Comparison of ENCODE assay signal across 7 mouse cellular contexts in the genomic region with DNA sequence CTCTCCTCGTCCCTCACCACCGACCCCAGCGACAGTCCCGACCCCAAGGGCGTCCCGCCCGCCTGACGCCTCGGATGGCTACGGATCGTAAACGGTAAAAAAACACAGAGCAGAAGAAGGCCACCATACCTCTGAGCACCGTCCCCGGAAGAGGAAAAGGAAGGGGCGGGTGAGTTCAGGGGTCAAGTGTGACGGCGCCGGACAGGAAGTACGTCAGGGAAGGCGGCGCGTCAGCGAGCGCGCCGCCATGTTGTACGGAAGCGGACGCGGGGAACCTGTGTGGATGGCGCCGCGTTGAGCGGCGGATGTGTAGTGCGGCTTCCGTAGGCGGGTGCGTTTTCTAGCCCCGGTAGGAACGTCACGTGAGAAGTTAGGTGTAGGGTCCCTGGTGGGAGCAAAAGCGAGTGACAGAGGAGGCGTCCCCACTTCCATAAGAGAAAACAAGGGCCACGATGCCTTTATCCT. TPM values are rescaled to one million over a fixed set of nuclear protein-coding genes. Genes with fewer than 3 reads are reported as not detected.
A peak's percentile ranks its signal among the peaks of the same experiment; 100 is the strongest.
DNase-seq lines count a peak whose midpoint lies in the region; ATAC-seq and TF ChIP-seq lines count a peak whose summit lies in the region.

A gene (minus strand): TSS at position 210 of the 465 bp plus-strand sequence.

- H3K9me3 ChIP-seq in embryonic facial prominence, embryonic 10.5 days, result no peaks in the 10 kb centered on the region
- no peaks in the 10 kb centered on the region for H3K9me3 ChIP-seq in intestine, postnatal 0 days (ENCODE audit: control insufficient read depth)
- no peaks in the 10 kb centered on the region for H3K9me3 ChIP-seq in midbrain, embryonic 12.5 days

- DNase-seq in adrenal gland, postnatal 10 days, result peak; percentile 96
- peak; percentile 96 for DNase-seq in embryonic facial prominence, embryonic 10.5 days (ENCODE audit: low spot score)
- peak; percentile 44 for DNase-seq in gonadal fat pad, adult 2 months (ENCODE audit: low read depth)
- DNase-seq in left cerebral cortex, postnatal 4 days, result peak; percentile 94

- peaks cover 27% of the 10 kb centered on the region for H3K4me1 ChIP-seq in embryonic facial prominence, embryonic 10.5 days
- 0 out of 2 replicates have a peak, but pooled peaks cover 11% of the 10 kb centered on the region for H3K4me1 ChIP-seq in intestine, postnatal 0 days (replicated peaks; ENCODE audit: control insufficient read depth, insufficient read depth, low read length)
- H3K4me1 ChIP-seq in midbrain, embryonic 12.5 days, result peaks cover 21% of the 10 kb centered on the region
- H3K4me1 ChIP-seq in small intestine, adult 2 months (ENCODE audit: control insufficient read depth, insufficient read depth, insufficient read length, low read length), result peaks cover 5% of the 10 kb centered on the region; the same call in 1 of the 2 replicates

- peak; percentile 87 for TF ChIP-seq POLR2A in small intestine, adult 2 months (IDR thresholded peaks at IDR 0.05; ENCODE audit: low read depth, low read length)

- peak within 1 kb of the TSS; percentile 93 for H3K9ac ChIP-seq in intestine, postnatal 0 days (ENCODE audit: low read depth, low read length)
- peak within 1 kb of the TSS; percentile 89 for H3K9ac ChIP-seq in midbrain, embryonic 12.5 days (replicated peaks)

- peak within 1 kb of the TSS; percentile 97 for H3K27ac ChIP-seq in embryonic facial prominence, embryonic 10.5 days (replicated peaks)
- H3K27ac ChIP-seq in intestine, postnatal 0 days (ENCODE audit: low read depth, low read length), result peak within 1 kb of the TSS; percentile 85
- peak within 1 kb of the TSS; percentile 91 for H3K27ac ChIP-seq in midbrain, embryonic 12.5 days (replicated peaks)
- peak within 1 kb of the TSS; percentile 36 for H3K27ac ChIP-seq in small intestine, adult 2 months (ENCODE audit: insufficient read depth, low read depth, low read length)

- H3K4me2 ChIP-seq in intestine, postnatal 0 days (replicated peaks; ENCODE audit: low read depth), result peak within 1 kb of the TSS; percentile 77
- H3K4me2 ChIP-seq in midbrain, embryonic 12.5 days (replicated peaks), result peak within 1 kb of the TSS; percentile 72

- H3K27me3 ChIP-seq in embryonic facial prominence, embryonic 10.5 days (replicated peaks; ENCODE audit: low read depth, poor library complexity, severe bottlenecking), result no peaks in the 10 kb centered on the region
- H3K27me3 ChIP-seq in intestine, postnatal 0 days (replicated peaks; ENCODE audit: control insufficient read depth, insufficient read depth, low read length), result no peaks in the 10 kb centered on the region
- no peaks in the 10 kb centered on the region for H3K27me3 ChIP-seq in midbrain, embryonic 12.5 days
- no peaks in the 10 kb centered on the region for H3K27me3 ChIP-seq in small intestine, adult 2 months (ENCODE audit: control insufficient read depth, insufficient read depth, low read length)

- 0 out of 2 replicates have a peak, but pooled peaks have one; percentile 10 for TF ChIP-seq CTCF in intestine, postnatal 0 days (IDR thresholded peaks at IDR 0.05; ENCODE audit: low read depth)
- TF ChIP-seq CTCF in small intestine, adult 2 months (IDR thresholded peaks at IDR 0.05; ENCODE audit: extremely low read depth, insufficient read length, insufficient replicate concordance, low read depth, low read length), result no peak

- H3K36me3 ChIP-seq in embryonic facial prominence, embryonic 10.5 days (replicated peaks), result peaks cover 39% of the 10 kb centered on the region
- H3K36me3 ChIP-seq in intestine, postnatal 0 days (ENCODE audit: control insufficient read depth, insufficient read depth), result peaks cover 36% of the 10 kb centered on the region
- H3K36me3 ChIP-seq in midbrain, embryonic 12.5 days, result peaks cover 36% of the 10 kb centered on the region
- H3K36me3 ChIP-seq in small intestine, adult 2 months (ENCODE audit: control insufficient read depth, insufficient read depth, low read length), result peaks cover 37% of the 10 kb centered on the region

- WGBS in embryonic facial prominence, embryonic 10.5 days, result under 1% methylated on average over 45 of the region's 45 CpGs
- WGBS in intestine, postnatal 0 days, result under 1% methylated on average over 45 of the region's 45 CpGs
- WGBS in midbrain, embryonic 12.5 days, result under 1% methylated on average over 45 of the region's 45 CpGs
- WGBS in small intestine, adult 2 months, result under 1% methylated on average over 45 of the region's 45 CpGs

- ATAC-seq in intestine, postnatal 0 days, result peak; percentile 99
- peak; percentile 99 for ATAC-seq in midbrain, embryonic 12.5 days (ENCODE audit: low FRiP score, low read depth)

- intact Hi-C loops in left cerebral cortex, postnatal 4 days (cut with DNase I), result no loop called here

- peak within 1 kb of the TSS; percentile 98 for H3K4me3 ChIP-seq in embryonic facial prominence, embryonic 10.5 days
- peak within 1 kb of the TSS; percentile 95 for H3K4me3 ChIP-seq in intestine, postnatal 0 days (ENCODE audit: low read depth, low read length)
- H3K4me3 ChIP-seq in midbrain, embryonic 12.5 days, result peak within 1 kb of the TSS; percentile 89
- H3K4me3 ChIP-seq in small intestine, adult 2 months (ENCODE audit: low read depth, low read length), result peak within 1 kb of the TSS; percentile 93

RNA-seq across cellular contexts. Expression of the gene that starts here (rescaled TPM):
- total RNA-seq in adrenal gland, postnatal 10 days (2021), result 100 to 1,000 TPM; 787 to 809 TPM
- 961 and 964 TPM in 2 replicates for polyA plus RNA-seq in embryonic facial prominence, embryonic 10.5 days (2016; fragmentation: Nextera tagmentation; extraction: Ambion mirVana)
- 1,758 and 2,231 TPM in 2 replicates for polyA plus RNA-seq in gonadal fat pad, adult 2 months (2012; rRNA removed)
- 579 and 584 TPM in 2 replicates for polyA plus RNA-seq in intestine, postnatal 0 days (2015; fragmentation: Nextera tagmentation; extraction: Ambion mirVana)
- total RNA-seq in left cerebral cortex, postnatal 4 days (2021), result 100 to 1,000 TPM; 522 to 547 TPM
- polyA plus RNA-seq in midbrain, embryonic 12.5 days (2016; fragmentation: Nextera tagmentation; extraction: Ambion mirVana), result 603 and 631 TPM in 2 replicates
- polyA plus RNA-seq in small intestine, adult 2 months (2012; rRNA removed), result 847 and 1,098 TPM in 2 replicates

Comparison
In these comparisons a context has a peak if more than half of its experiments do, and no peak if none do; other contexts are left out.
1. Peak in every context shown above with its lines: DNase-seq, ATAC-seq, H3K4me3 ChIP-seq and H3K27ac ChIP-seq.
2. DNase-seq: peak in every context shown above with its lines; median percentile 96 in adrenal gland, postnatal 10 days; 96 in embryonic facial prominence, embryonic 10.5 days; 94 in left cerebral cortex, postnatal 4 days; 44 in gonadal fat pad, adult 2 months.
3. H3K27ac ChIP-seq: peak in every context shown above with its lines; median percentile 97 in embryonic facial prominence, embryonic 10.5 days; 91 in midbrain, embryonic 12.5 days; 85 in intestine, postnatal 0 days; 36 in small intestine, adult 2 months.